Mouse (Mus musculus) brain, adult 2 months (tissue): ENCODE results near the gene Slc9a1.

Source experiments
- DNase-seq: peaks from one replicate; pipeline ENCODE4 v3.0.0; 2011; ENCODE audit warnings: low read depth, low spot score

Gene Slc9a1

DNA sequence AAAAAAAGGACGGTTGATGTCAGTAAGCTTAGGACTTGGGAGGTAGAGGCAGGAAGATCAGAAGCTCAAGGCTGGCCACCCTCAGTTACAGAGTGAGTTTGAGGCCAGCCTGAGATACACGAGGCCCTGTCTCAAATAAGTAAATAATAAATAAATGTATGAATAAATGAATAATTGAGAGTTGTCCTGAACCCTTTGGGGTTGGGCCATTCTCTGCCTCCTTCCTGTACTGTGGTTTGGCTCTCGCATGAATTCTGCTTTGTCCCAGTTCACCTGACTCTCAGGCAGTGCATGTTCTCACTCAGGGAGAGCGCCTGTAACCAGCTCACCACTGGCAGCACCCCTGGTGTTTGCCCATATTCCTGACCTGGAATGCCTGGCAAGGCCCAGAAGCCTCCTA, 4.5 kb downstream of the Slc9a1 start:
- no peak for DNase-seq

DNA sequence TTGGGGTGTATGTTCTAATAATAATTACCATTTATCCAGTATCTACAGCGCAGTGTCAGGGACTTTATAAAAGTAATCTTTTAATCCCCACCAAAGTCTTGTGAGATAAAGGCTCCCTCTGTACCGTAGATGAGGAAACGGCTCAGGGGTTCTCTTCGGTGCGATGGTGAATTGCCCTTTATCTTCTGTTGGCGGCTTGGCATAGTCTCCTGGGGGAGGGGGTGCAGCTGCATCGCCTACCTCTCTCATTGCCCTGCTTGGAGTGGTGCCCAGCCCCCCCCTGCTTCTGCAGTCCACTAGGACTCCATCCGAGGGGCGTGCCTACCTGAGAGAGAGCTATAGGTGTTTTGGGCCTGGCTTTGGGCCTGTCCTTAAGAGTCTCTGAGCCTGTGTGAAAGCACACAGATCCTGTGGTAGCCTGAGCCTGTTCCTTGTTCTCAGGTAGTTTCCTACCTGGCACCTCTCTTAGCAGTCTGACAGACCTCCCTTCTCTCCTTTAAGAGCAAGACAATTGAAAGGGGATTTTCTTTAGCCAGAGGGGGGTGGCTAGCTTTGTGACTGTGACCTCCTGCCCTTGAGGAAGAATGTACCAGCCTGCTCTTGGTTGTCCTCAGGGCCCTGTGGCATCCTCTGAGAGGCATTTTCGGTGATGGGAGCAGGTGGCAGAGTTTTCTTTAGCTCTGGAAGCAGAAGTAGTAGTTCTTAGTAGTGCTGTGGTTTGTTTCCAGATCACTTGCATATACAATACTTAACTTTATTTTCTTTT, 6.5 kb downstream of the Slc9a1 start:
- no peak for DNase-seq

- peak; percentile 91 for DNase-seq
Observed at GRCm38 (mm10) chr4:133378236-133379045, 8.9 kb downstream of the Slc9a1 start.

DNA sequence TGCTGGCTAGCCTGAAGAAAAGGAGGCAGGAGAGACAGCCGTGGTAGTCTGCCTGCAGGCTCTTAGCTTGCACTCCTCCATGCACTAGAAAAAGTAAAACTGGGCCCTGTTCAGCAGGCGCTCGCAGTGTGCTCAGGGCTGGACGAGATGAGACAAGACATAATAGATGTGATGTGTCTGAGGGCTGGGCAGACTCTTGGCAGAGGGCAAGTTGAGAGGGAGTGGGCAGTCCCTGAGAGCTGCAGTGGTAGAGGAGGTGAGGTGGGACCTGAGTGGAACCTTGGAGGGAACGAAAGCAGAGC, 9.5 kb downstream of the Slc9a1 start:
- DNase-seq: peak; percentile 44

DNA sequence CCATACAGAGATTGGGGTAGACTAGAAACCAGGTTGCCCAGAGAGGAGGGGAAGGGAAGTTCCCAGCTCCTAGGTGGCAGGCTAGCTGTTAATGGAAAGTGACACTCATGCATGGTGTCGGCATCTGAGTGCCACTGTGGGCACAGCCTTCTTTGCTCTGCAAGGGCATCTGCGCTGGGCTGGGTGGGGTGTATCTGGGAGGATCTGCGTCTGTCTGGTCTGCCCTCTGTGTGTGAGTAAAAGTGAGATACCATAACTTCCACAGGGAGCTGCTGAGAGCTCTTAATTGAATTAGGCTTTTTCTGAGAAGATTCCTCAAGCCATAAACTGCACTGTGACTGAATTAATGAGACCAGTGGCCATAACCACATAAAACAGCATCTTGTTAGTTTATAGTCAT, 10.4 kb downstream of the Slc9a1 start:
- no peak for DNase-seq

DNA sequence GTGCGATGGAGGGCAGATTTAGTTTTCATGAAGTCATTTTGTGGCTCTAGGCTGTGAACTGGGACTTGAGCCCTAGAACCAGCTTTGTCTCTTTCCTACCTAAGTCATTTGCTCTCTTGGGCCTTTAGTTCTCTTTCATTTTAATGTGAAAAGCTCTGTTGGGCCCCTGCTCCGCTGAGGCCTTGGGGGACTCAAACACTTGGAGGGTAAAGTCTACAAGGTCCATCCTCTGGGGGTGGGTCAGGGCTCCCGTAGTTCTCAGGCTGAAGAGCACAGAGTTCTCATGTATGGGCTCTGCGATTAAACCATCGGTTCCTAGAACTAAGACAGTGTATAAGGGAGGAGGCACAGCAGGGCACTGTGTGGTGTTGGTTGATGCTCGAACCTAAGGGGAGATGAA, 11.0 kb downstream of the Slc9a1 start:
- no peak for DNase-seq

- DNase-seq: no peak
Observed at GRCm38 (mm10) chr4:133381141-133381540, 11.6 kb downstream of the Slc9a1 start.

GRCm38 (mm10) chr4:133386061-133386797, 16.7 kb downstream of the Slc9a1 start:
- peak; percentile 67 for DNase-seq

GRCm38 (mm10) chr4:133387053-133387452, 17.5 kb downstream of the Slc9a1 start:
- no peak for DNase-seq

- DNase-seq: peak; percentile 63
Observed at GRCm38 (mm10) chr4:133388781-133389552, 19.5 kb downstream of the Slc9a1 start.

- no peak for DNase-seq
Observed at GRCm38 (mm10) chr4:133390042-133390441, 20.5 kb downstream of the Slc9a1 start.

GRCm38 (mm10) chr4:133390585-133390984, 21.1 kb downstream of the Slc9a1 start:
- no peak for DNase-seq

DNA sequence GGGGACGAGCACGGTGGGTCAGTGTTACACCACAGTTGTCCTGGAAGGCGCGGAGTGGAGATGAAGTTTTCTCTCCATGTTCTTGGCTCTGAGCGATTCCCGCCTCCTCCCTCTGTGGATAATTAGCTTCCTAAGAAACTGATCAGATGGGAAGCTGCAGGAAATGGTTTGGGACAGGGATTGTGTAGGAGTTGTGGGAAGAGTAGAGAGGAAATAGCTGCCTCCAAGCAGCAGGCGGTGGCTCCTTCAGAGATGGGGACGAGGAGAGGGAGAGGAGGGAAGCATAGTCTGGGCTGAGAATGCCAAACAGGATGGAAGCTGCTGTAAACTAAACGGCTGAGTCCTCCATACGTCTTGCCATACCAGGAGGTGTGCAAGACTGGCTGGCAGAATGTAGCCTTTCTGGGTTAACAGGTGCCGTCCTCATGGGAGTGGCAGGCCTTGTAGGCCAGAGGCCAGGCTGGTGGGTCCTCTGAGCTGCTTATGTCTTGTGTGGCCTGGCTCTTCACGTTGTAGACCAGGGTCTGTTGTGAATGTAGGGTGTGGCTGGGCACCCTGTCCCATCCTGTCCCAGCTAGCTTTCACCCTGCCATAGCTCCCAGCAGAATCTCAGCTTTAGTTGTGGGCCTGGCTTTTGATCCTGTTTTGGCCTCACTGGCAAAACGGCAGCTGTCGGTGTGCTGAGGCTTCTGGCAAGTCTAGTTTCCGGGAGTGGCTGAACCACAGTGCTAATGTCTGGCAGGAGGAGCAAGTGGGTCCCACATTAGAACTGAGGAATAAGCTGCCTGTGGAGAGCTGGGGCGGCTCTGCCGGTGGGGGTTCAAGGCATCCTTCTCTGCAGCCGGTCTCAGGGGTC, 21.9 kb downstream of the Slc9a1 start:
- DNase-seq: peak; percentile 89

DNA sequence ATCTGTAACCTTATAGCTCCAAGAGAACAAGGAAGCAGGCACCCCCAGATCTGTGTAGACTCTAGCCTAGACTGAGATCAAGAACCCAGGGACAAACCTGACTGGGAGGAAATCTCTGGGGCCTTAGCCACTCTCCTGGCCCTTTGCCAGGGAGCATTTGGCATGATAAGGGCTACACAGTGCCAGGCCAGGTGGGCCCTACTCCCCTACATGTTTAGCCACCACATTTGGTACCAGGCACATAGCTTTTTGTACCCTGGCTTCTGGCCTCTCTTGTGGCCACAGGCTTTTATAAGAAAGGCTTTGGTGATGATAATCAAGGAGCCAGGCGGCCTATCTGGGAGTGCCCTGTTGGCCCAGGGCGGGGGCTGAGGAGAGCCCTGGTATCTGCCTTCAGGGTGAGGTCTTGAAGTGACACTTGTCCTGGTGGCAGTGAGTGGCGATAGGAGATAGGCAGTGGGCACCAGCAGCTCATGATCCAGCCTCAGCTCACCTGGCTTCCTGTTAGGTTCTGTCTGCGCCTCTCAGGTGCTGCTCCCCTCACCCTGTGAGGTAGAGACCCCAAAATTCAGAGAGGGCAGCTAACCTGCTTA, 25.6 kb downstream of the Slc9a1 start:
- no peak for DNase-seq

DNA sequence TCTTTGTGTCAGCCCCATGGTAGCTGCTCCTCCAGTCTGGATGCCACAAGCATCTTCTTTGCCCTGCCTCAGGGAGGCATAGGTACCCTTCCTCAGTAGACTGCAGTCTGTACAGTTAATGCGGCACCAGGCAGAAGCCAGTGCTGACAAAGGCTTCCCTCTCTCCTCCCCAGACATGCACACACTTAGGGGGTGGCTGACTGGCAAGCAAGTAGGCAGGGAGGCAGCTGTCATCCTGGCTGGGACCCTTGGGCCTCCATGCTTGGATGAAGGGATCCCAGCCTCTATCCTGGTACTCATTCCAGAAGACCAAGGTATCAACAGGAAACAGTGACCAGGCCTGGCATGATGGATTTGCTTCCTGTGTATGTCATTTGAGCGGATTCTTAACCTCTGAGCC, 26.6 kb downstream of the Slc9a1 start:
- no peak for DNase-seq

DNA sequence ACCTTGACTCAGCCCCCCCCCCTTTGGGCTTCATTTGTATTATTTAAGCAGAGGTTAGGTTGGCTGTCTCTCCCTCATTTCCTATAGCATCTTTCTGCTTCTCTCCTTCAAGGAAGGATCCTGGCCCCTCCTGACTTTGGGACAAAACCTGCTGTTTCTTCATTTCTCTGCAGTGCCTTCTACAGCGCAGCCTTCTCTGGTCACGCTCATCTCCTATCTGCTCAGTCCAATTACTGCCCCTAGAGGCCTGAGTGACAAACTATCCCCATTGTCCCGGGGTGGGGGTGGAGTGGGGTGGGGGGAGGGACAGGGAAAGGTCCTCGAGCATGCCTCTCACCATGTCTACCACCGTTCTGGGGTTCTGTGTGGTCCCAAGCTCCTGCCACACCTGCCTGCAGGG, 27.8 kb downstream of the Slc9a1 start:
- peak; percentile 36 for DNase-seq

DNA sequence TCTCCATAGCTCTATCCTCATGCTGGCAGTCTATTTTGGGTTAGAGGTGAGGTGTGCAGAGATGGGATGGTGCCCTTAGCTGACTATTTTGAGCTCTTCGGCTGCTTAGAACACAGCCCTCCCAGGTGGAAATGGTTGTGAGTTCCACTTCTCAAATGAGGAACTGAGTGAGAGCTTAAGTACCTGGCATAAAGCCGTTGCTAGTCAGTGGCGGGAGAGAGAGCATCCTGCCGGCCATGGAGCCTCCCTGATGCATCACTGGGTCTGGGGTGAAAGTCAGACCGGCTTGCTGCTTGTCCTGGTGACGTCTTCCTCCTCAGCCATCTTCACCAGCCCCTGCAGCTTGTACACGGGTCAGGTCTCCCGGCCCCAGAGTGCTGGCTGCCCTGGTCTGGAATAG, 28.5 kb downstream of the Slc9a1 start:
- DNase-seq: peak; percentile 46

- DNase-seq: no peak
Observed at GRCm38 (mm10) chr4:133398619-133399018, 29.1 kb downstream of the Slc9a1 start.

- DNase-seq: peak; percentile 90
Observed at GRCm38 (mm10) chr4:133399509-133399908, 30.0 kb downstream of the Slc9a1 start.

DNA sequence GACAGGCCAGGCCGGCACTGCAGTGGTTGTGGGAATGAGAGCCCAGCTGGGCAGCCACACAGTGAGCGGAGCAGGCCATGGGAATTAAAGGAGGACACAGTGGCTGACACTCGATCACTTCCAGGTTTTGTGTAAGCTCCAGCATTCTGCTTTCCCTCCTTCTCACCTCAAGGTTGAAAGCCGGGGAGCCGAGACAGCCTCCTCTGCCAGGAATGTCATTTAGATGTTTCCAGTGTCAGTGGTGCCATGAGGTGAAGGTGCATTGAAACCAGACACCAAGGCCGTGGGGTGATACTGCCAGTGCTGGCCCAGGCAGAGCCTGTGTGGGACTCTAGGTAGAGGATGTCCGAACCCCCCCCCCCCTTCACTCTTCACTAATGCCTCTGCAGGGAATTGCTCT, 30.6 kb downstream of the Slc9a1 start:
- no peak for DNase-seq
